Mouse (Mus musculus): Measurements from ENCODE around the gene Trem2. TPM values are rescaled to one million over a fixed set of nuclear protein-coding genes. Genes with fewer than 3 reads are reported as not detected.
"Not testable (repeated sequence)": the region's sequence is repeated elsewhere in the genome, so short reads cannot be mapped to it uniquely, and the experiment has no call there.

Gene Trem2
- total RNA-seq (2022): 1 to 10 TPM; 1.2 to 3.0 (median 1.7) TPM

DNA sequence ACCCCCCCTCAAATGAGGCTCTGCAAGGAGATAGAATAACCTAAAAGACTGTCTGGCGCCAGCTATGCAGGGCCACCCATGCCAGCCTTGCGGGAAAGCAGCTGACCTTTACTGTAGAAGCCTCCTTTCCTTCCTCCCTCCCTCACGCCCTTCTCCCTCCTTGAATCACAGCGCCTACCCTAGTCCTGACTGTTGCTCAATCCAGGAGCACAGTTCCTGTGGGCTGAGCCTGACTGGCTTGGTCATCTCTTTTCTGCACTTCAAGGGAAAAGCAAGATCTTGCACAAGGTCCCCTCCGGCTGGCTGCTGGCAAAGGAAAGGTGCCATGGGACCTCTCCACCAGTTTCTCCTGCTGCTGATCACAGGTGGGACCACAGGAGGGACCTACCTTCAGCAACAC is at the start of gene Trem2:
Gene Trem2, plus strand, starts transcription at position 171 of the 400 bp plus-strand sequence.
- no peak for DNase-seq (ENCODE audit: low spot score)

DNA sequence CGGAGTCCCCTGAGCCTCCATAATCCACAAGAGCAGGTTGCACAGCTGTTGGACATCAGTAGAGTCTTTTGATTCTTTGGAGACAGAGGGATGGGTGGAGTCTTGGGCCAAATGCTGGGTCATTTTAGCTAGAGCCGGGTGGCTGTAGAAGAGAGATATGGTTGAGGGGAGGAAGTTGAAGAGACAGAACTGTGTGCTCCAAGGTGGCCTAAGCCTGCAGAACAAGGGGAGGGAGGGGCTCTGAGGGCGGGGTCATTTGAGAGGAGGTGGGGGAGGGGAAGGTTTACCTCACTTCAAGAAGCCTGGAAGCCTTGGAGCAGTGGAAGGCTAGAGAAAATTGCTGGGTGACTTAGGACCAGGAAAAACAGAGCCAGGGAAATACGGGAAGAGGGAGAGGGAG is 47.0 kb upstream of the Trem2 start, which contains the start of gene Treml2:
Gene Treml2, plus strand, starts transcription at position 296 of the 400 bp plus-strand sequence.
- no peak for DNase-seq (ENCODE audit: low spot score)

DNA sequence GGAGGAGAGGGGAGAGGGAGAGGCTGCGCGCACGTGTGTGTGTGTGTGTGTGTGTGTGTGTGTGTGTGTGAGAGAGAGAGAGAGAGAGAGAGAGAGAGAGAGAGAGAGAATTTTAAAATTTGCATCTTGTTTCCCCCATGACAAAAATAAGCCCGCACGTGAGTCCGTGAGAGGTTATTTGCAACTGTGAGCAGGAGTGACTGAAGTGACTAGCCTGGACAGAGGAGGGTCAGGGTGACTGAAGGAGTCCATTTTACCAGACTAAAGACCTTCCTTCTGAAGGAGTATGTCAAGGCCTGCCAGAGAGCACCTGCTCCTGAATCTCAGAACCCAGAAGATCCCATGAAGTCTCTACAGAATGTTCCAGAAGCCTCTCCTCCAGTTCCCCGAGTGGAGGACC is 46.4 kb upstream of the Trem2 start:
- DNase-seq (ENCODE audit: low spot score): no peak

DNA sequence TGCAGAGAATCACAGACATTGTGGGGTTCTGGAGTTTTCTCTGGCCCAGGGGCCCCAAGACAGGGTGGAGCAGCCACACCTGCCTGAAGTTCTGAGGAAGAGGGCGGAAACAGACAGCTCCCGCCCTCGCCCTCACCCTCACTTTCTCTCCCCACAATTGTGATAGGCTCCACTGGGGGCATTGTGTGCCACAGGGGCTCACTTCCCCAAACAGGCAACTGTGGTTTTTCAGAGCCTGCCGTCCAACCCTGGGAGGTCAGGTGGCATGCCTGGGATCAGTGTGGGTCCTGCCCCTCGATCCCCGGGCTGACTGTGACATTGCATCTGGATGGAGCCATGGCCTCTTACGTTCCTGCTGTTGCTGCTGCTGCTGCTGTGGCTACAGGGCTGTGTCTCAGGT is 46.0 kb upstream of the Trem2 start:
- no peak for DNase-seq (ENCODE audit: low spot score)

DNA sequence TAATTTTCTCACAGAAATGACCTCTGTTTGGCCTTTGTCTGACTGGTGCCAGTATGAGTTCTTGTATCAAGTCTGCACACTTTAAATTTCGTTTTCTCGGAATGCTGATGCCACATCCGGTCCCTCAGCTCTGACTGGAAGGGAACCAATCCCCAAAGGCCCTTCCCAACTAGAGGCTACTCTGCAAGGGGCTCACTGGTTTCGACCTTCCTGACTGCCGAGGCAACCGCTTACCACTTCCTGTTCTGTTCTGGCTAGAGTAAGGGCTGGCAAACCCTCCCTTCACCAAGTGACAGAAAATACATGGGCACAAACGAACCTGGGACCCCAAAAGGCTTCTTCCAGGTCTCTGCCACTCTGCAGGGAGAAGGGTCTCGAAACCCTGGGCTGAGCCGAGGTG is 45.3 kb upstream of the Trem2 start:
- no peak for DNase-seq (ENCODE audit: low spot score)

DNA sequence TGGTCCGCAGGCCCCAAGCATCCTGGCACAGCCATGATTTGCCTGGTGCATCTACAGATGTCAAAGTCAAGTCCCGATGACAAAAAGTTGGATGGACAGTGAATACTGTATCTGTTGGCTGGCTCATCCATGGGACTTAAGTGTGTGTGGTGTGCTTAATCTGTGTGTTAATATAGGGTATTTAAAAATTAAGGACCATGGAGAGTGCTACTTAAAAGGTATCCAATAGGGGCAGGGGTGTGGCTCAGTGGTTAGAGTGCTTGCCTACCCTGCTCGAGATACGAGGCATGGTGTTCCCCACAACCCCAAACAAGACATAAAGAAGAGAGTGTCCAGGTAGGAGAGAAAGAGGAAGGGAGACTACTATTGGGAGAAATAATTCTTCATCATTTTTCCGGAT is 44.4 kb upstream of the Trem2 start:
- DNase-seq (ENCODE audit: low spot score): no peak

DNA sequence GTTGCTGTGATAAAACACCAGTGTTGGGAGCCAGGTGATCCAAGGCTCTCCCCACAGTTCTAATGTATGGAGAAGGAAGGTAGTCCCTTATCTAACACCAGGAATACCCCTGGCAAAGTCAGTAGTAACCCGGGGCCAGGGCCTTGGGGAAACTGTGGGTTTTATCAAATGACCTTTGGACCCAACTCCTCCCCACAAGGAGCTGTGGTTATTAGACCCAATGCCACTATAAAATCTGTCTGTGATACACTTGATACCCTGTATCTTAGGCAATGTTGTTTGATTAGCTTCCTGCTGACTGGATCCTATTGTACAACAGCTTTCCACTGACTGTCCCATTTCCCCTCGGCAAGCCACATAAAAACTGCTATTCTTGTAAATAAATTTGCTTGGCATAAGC is 34.1 kb upstream of the Trem2 start:
- DNase-seq (ENCODE audit: low spot score): no peak

DNA sequence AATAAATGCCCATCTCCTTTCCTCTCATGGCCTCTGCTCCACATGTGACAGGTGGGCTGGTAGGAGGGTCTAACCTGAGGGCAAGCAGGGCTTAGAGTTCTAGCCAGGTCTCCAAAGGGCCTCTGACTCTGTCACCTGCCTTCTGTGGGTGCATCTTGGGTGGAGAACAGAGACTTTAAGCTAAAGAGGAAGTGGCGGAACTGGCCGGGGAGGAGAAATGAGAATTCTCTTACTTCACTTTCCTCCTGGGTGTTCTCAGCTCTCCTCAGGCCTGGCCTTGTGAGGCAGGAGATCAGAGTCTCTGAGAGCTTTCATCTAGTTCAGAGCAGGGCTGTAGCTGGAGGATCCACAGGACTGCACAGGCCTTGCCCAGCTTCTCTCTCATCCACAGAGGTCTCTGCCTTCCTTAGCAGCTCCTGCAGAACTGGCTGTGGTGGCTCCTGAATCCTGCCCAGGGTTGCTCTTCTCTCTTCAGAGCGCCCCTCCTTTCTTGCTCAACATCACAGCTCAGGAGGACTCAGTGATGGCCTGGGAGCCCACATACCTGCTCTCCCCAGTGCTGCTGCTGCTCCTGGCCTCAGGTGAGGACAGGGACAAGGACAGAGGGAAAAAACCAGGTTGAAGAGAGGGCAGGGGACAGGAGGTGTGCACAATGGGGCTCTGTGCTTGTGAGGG is 30.2 kb upstream of the Trem2 start, which contains the start of gene B430306N03Rik:
Gene B430306N03Rik, plus strand, starts transcription at position 237 of the 675 bp plus-strand sequence.
- DNase-seq (ENCODE audit: low spot score): not testable (repeated sequence)

DNA sequence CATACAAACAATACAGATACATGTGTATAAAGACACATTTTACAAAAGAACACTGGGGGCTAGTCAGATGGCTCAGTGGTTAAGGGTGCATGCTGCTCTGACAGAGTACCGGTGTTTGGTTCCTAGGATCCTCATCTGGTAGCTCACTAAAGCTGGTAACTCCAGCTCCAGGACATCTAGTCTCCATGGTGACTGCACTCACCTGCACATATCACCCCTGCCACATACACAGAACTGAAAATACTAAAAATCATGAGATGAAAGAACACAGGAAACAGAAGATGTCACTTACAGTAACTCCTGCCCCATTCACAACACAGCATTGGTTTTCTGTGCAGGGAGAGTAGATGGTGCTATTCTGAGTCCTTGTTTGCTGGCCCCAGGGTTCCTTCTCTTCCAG is 27.5 kb upstream of the Trem2 start:
- DNase-seq (ENCODE audit: low spot score): no peak

DNA sequence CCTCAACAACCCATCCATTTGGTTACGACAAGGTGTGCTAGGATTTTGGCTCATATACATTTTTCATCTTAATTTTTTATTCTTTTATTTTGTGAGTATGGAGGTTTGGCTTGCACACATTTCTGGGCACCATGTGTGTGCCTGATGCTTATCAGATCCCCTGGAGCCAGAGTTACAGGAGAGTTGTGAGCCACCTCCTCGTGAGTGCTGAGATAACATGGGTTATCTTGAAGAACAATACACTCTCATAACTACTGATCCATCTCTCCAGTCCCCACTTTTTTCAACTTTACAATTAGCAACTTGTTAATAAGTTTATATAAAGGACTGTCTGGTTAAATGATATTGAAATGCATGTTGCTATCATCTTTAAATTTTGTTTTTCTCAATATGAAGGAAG is 24.9 kb upstream of the Trem2 start:
- DNase-seq (ENCODE audit: low spot score): no peak

DNA sequence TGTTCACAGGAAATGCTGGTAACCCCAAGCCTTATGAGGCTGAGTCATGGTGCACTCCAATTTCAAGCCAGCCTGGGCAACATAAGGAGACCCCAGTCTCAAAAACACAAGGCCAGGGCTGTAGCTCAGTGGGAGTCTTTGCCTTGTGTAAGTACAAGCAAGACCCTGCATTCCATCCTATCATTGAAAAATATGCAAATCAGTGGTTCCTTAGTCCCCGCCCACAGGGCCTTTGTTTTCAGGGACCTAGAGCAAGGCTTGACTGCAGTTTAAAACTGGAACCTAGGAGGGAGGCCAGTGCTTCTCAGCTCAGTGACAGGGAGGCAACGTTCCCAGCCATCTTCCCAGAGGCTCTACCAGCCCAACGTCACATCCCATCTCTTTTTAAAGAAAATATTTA is 23.0 kb upstream of the Trem2 start:
- no peak for DNase-seq (ENCODE audit: low spot score)

DNA sequence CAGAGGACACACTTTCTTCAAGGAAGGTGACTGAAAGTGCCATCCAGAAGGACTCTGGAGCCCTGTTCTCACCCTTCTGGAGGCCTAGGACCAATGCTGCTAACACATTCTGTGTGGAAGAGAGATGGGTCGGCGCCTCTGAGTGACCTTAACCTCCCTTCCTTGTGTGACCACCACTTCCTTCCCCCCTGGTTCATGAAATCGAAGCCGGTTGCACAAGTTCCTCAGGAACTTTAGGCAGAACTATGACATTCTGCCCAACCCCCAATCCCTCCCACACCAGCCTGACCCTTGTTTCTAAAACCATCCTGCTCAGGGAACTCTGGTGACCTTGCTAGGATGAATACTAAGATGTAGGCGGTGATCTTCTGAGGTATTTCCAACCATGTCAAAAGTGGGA is 21.9 kb upstream of the Trem2 start:
- no peak for DNase-seq (ENCODE audit: low spot score)

DNA sequence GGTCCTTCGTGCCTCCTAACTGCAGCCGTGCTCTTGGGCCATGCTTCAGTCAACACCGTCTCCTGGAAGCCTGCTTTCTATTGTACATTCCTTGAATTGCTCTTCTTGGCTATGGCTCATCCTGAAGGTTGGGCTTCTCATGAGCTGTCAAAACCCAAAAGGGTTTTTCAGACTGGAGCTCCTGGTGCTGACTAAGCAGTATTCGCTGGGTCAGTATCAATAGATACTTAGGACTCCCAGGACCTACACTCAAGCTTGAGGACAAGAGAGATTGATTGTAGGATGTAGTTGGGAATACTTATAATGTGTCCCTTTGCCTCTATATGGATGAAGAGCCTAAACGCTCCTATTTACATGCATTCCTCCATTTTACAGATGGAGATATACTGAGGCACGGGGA is 21.1 kb upstream of the Trem2 start:
- DNase-seq (ENCODE audit: low spot score): no peak

DNA sequence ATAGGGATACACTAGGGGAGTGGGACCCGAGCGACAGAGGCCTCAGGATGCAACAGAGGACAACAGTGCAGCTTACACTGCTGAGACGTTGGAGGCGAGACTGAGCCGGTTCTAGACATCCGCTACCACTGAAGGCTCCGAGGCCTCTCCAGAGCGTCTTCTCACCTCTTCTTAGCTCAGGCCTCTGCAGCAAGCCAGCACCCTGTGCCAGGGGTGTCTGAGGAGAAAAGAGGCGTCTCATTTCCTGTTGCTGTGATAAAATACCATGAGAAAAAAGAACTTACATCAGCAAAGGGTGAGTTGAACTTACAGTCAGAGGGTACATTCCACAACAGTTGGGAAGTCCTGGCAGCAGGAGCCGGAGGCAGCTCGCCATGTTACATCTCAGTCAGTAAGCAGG is 20.6 kb upstream of the Trem2 start:
- DNase-seq (ENCODE audit: low spot score): no peak

DNA sequence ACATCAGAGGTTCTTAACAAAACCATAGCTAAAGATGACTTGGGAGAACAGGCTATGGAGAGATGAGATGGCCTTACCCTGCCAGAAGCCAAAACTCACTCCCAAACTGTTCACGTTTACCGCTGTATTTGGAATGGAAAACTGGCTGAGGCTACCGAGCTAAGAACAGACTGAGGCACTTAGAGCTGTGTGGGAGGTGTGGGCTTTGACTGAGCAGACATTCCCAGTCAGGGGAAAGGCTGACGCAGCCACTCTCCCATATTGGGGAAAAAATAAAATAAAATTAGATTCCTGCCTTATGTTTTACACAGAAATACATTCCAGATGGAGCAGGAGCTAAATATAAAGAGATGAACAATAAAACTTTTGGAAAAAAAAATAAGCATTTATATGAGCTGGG is 19.5 kb upstream of the Trem2 start:
- DNase-seq (ENCODE audit: low spot score): no peak

DNA sequence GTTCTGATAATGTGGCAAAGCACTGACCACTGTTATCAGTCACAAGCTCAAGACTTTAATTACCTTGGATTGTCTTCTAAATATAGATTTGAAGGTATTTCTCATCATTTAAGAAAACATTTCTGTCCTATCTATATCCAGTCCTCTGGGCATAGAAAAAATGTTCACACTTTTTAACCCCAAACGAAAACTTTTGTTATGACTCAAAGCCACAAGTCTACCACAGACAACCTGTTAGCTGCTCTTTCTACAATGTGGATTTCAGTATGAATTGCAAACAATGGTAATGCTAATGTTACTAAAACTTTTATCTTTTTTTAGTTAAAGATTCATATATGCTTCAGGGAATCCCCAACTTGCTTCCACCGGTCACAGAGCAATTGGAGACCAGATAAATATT is 13.7 kb upstream of the Trem2 start:
- DNase-seq (ENCODE audit: low spot score): no peak

DNA sequence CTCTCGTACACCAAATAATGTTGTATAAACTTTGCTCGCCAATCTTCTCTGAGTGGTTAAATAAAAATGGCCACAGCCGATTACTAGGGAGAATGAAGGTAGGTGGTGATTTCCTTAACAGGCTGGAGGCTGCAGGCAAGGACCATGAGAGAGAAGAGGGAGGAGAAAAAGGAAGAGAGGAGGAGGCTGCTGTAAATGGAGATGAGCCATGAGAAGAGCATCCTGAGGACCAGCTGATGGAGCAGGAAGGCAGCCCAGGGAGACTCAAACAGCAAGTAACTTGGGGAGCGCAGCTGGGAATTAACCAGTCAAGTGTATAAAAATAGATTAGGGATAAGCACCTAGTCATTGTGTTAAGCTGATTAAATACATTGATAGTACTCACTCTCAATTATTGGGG is 12.0 kb upstream of the Trem2 start:
- DNase-seq (ENCODE audit: low spot score): no peak

DNA sequence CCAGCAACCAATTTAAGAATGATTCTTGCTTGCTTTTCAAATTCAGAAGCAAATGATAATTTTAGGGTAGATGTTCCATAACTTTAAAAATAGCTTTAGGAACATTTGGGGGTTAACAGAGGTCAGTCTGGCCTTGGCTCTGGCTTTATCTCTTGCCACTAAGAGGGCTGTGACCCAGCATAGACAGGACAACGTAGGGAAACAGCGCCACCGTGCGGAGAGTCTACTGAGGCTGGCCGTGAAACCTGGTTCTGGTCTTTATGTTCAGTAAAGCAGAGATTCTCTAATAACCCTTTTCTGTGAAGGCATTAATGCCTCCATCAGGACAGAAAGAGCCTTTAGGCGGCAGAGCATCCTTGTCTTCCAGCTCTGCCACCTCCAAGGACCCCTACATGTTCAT is 9.3 kb upstream of the Trem2 start:
- DNase-seq (ENCODE audit: low spot score): peak; percentile 79

DNA sequence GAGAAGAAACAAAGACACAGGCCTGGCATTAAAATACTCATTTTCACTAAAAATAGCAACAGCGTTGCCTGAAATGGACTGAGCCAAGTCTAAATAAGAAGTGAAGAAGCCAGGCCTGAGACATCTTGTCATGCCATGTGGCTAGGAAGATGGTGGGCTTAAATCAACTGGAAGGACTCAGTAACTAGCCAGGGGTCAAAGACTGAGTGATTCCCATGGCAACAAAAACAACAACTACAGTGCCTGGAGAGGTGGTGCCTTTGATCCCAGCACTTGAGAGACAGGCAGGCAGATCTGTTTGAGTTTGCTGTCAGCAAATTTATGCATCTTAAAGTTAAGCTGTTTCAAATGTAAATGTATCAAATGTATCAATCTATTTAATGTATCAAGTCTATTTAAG is 5.9 kb upstream of the Trem2 start:
- DNase-seq (ENCODE audit: low spot score): no peak

DNA sequence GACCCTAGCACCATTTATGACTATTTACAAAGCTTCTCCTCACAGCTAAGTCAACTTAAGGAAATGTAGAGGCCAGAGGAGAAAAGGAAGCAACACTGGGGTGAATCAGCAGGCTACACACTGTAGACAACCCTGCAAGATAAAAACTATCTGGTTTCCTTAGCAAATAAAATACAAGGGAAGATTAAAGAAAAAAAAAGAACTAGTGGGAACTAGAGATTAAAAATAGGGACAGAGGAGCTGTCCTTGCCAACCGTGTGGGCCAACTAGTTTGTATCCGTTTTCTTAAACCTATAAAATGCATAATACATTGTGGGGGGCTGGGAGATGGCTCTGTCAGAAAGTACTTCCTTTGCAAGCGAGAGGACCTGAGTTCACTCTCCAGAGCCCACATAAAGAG is 4.3 kb upstream of the Trem2 start:
- no peak for DNase-seq (ENCODE audit: low spot score)

DNA sequence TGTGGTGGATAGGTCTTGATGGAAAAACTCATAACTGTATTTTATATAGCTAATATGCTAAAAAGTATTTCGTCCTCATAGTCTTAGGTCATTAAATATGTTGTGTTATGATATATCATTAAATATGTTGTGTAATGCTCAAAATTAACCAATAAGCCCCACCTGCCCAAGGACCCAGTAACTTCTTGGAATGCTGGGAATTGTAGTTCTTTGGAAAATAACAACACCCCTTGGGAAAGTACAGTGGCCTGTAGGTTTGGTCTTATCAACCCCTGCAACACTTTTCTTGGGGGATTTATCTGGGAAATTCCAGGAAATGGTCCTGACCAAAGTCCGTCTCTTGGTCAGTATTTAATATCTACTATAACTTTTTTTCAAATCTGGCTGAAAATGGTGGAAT is 3.1 kb upstream of the Trem2 start:
- DNase-seq (ENCODE audit: low spot score): no peak

DNA sequence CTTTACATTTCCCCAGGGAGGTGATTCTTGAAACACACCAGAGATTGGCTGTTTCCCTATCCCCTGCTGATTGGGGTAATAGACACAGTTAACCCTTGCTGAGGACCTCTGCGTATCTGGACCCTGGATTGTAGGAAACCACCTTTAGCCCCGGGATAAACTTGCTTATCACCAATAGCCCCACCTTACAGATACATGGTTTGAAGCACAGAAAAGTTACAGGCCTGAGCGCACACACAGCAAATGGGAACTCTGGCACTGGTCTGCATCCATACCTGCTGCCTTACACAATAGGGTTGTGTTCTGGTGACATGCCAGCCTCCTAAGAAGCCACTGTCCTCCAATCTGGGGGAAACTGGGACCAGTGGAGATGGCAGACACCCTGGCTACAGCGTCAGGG is 377 bp upstream of the Trem2 start:
- no peak for DNase-seq (ENCODE audit: low spot score)

DNA sequence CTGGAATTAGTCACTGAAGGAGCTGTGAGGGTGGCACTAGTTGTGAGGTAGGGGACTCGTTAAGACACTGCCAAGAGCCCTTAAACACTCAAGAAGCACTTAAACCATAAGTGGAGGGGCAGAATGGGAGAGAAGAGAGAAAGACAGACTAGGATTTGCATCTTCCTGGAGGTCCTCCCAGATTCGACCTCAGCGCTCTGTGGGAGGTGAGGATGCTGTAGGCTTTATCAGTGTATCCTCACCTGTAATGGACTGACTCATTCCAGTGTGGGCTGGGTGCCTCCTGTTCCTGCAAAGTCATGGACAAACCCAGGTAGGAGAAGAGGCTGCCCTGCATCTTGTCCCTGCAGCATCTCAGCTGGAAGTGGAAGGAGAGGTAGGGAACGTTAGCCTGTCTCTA is 633 bp downstream of the Trem2 start:
- DNase-seq (ENCODE audit: low spot score): no peak

DNA sequence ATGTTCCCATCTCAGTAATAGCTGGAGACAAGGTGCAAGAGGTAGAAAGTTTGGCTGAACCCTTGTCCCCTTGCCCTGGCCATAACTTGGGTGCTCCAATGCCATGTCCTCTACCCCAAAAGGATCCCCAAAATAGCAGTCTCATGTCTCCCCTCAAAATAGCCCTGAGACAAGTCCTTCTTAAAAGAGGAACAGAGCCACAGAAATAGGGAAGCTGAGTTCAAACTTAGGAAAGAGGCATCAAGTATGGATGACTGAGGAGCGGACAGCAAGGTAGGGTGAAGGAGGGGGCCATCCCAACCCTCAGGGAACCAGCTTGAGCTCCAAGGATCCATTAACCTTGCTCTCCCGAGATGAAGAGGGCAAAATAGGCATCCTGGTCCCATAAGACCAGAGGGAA is 1.1 kb downstream of the Trem2 start:
- DNase-seq (ENCODE audit: low spot score): no peak
